Mouse (Mus musculus): ENCODE results near the gene Gdf15. TPM values are rescaled to one million over a fixed set of nuclear protein-coding genes. Genes with fewer than 3 reads are reported as not detected.
"Not testable (repeated sequence)": the region's sequence is repeated elsewhere in the genome, so short reads cannot be mapped to it uniquely, and the experiment has no call there.

The Gdf15 gene
- polyA plus RNA-seq, 1 experiment from 2014 or later, result not detected

GRCm38 (mm10) chr8:70591569-70591968, 40.7 kb downstream of the Gdf15 start:
- peaks cover 8% of the 10 kb centered on the region for H3K27me3 ChIP-seq
- no peak overlapping the region for H3K4me3 ChIP-seq (replicated peaks)
- WGBS, result 87% methylated on average over 12 of the region's 12 CpGs
- ATAC-seq (ENCODE audit: low FRiP score), result no peak
- H3K4me2 ChIP-seq, result no peak overlapping the region
- no peak overlapping the region; the same call in 1 of the 2 replicates for H3K27ac ChIP-seq
- H3K9ac ChIP-seq, result no peak overlapping the region
- peaks cover 27% of the 10 kb centered on the region for H3K4me1 ChIP-seq
- H3K36me3 ChIP-seq (replicated peaks), result peaks cover 65% of the 10 kb centered on the region
- no peaks in the 10 kb centered on the region for H3K9me3 ChIP-seq

GRCm38 (mm10) chr8:70587955-70588354, 44.3 kb downstream of the Gdf15 start:
- H3K9me3 ChIP-seq; ATAC-seq (ENCODE audit: low FRiP score); H3K27me3 ChIP-seq; H3K4me2 ChIP-seq; H3K4me3 ChIP-seq (replicated peaks); H3K9ac ChIP-seq; H3K4me1 ChIP-seq; H3K27ac ChIP-seq: not testable (repeated sequence)
- WGBS, result 95% methylated on average over 4 of the region's 4 CpGs
- H3K36me3 ChIP-seq (replicated peaks), result peaks cover 89% of the 10 kb centered on the region

GRCm38 (mm10) chr8:70585258-70585652, 47.0 kb downstream of the Gdf15 start:
- H3K9ac ChIP-seq, result no peak overlapping the region
- H3K27ac ChIP-seq, result no peak overlapping the region; the same call in 1 of the 2 replicates
- 47% methylated on average over 7 of the region's 7 CpGs for WGBS
- no peaks in the 10 kb centered on the region for H3K27me3 ChIP-seq
- H3K4me3 ChIP-seq (replicated peaks), result no peak overlapping the region
- H3K36me3 ChIP-seq (replicated peaks), result peaks cover 94% of the 10 kb centered on the region
- ATAC-seq (ENCODE audit: low FRiP score), result peak; percentile 73
- no peak overlapping the region for H3K4me2 ChIP-seq
- no peaks in the 10 kb centered on the region for H3K9me3 ChIP-seq
- no peaks in the 10 kb centered on the region for H3K4me1 ChIP-seq

GRCm38 (mm10) chr8:70584606-70585257, 47.5 kb downstream of the Gdf15 start:
- no peaks in the 10 kb centered on the region for H3K9me3 ChIP-seq
- no peak overlapping the region for H3K4me2 ChIP-seq
- no peak overlapping the region; the same call in 1 of the 2 replicates for H3K27ac ChIP-seq
- H3K9ac ChIP-seq, result no peak overlapping the region
- WGBS, result 93% methylated on average over 9 of the region's 9 CpGs
- H3K4me1 ChIP-seq, result no peaks in the 10 kb centered on the region
- no peaks in the 10 kb centered on the region for H3K27me3 ChIP-seq
- no peak overlapping the region for H3K4me3 ChIP-seq (replicated peaks)
- peaks cover 93% of the 10 kb centered on the region for H3K36me3 ChIP-seq (replicated peaks)
- ATAC-seq (ENCODE audit: low FRiP score), result peak; percentile 10; the same call in 1 of the 2 replicates

- no peak for ATAC-seq (ENCODE audit: low FRiP score)
- no peak overlapping the region for H3K4me2 ChIP-seq
- peaks cover 90% of the 10 kb centered on the region for H3K36me3 ChIP-seq (replicated peaks)
- H3K27ac ChIP-seq, result no peak overlapping the region
- no peak overlapping the region for H3K4me3 ChIP-seq (replicated peaks)
- H3K4me1 ChIP-seq, result no peaks in the 10 kb centered on the region
- H3K9ac ChIP-seq, result peak overlapping the region; percentile 7; the same call in 1 of the 2 replicates
- 95% methylated on average over 18 of the region's 18 CpGs for WGBS
- no peaks in the 10 kb centered on the region for H3K9me3 ChIP-seq
- no peaks in the 10 kb centered on the region for H3K27me3 ChIP-seq
These were observed 48.5 kb downstream of the Gdf15 start for GRCm38 (mm10) chr8:70583476-70584387.

Other genes with a start within 250 kb of the Gdf15 start
- gene Crtc1, start 192.9 kb downstream of the Gdf15 start, polyA plus RNA-seq (2016; fragmentation: Nextera tagmentation; extraction: Ambion mirVana), result 18.3 and 22.0 TPM in 2 replicates
- gene Klhl26, start 155.5 kb downstream of the Gdf15 start, polyA plus RNA-seq (2016; fragmentation: Nextera tagmentation; extraction: Ambion mirVana), result 18.3 and 18.6 TPM in 2 replicates
- gene Tmem59l, start 145.1 kb downstream of the Gdf15 start, polyA plus RNA-seq (2016; fragmentation: Nextera tagmentation; extraction: Ambion mirVana), result 17.0 and 17.6 TPM in 2 replicates
- 1.6 and 2.8 TPM in 2 replicates for gene Crlf1, start 139.3 kb downstream of the Gdf15 start, polyA plus RNA-seq (2016; fragmentation: Nextera tagmentation; extraction: Ambion mirVana)
- 126 and 127 TPM in 2 replicates for gene Rex1bd, start 125.7 kb downstream of the Gdf15 start, polyA plus RNA-seq (2016; fragmentation: Nextera tagmentation; extraction: Ambion mirVana)
- 692 and 734 TPM in 2 replicates for gene Uba52, start 121.7 kb downstream of the Gdf15 start, polyA plus RNA-seq (2016; fragmentation: Nextera tagmentation; extraction: Ambion mirVana)
- gene Fkbp8, start 104.7 kb downstream of the Gdf15 start, polyA plus RNA-seq (2016; fragmentation: Nextera tagmentation; extraction: Ambion mirVana), result 309 and 314 TPM in 2 replicates
- 45.6 and 50.8 TPM in 2 replicates for gene Kxd1, start 104.5 kb downstream of the Gdf15 start, polyA plus RNA-seq (2016; fragmentation: Nextera tagmentation; extraction: Ambion mirVana)
- gene Ell, start 93.0 kb downstream of the Gdf15 start, polyA plus RNA-seq (2016; fragmentation: Nextera tagmentation; extraction: Ambion mirVana), result 18.8 and 19.9 TPM in 2 replicates
- gene Isyna1, start 38.1 kb downstream of the Gdf15 start, polyA plus RNA-seq (2016; fragmentation: Nextera tagmentation; extraction: Ambion mirVana), result 101 and 107 TPM in 2 replicates
- 97.4 and 106 TPM in 2 replicates for gene Ssbp4, start 23.6 kb downstream of the Gdf15 start, polyA plus RNA-seq (2016; fragmentation: Nextera tagmentation; extraction: Ambion mirVana)
- 0.31 and 0.45 TPM in 2 replicates for gene Lrrc25, start 16.3 kb downstream of the Gdf15 start, polyA plus RNA-seq (2016; fragmentation: Nextera tagmentation; extraction: Ambion mirVana)
- gene Pgpep1, start 27.9 kb upstream of the Gdf15 start, polyA plus RNA-seq (2016; fragmentation: Nextera tagmentation; extraction: Ambion mirVana), result 69.3 and 70.4 TPM in 2 replicates
- 259 and 275 TPM in 2 replicates for gene Lsm4, start 40.8 kb upstream of the Gdf15 start, polyA plus RNA-seq (2016; fragmentation: Nextera tagmentation; extraction: Ambion mirVana)
- gene Jund, start 66.5 kb upstream of the Gdf15 start, polyA plus RNA-seq (2016; fragmentation: Nextera tagmentation; extraction: Ambion mirVana), result 153 and 165 TPM in 2 replicates
- gene Iqcn, start 71.0 kb upstream of the Gdf15 start, polyA plus RNA-seq (2016; fragmentation: Nextera tagmentation; extraction: Ambion mirVana), result 0.04 and 0.10 TPM in 2 replicates
- not detected in 2 replicates for gene Gm3336, start 86.1 kb upstream of the Gdf15 start, polyA plus RNA-seq (2016; fragmentation: Nextera tagmentation; extraction: Ambion mirVana)
- 0.14 and 0.17 TPM in 2 replicates for gene Pde4c, start 91.3 kb upstream of the Gdf15 start, polyA plus RNA-seq (2016; fragmentation: Nextera tagmentation; extraction: Ambion mirVana)
- gene Rab3a, start 122.2 kb upstream of the Gdf15 start, polyA plus RNA-seq (2016; fragmentation: Nextera tagmentation; extraction: Ambion mirVana), result 87.8 and 95.4 TPM in 2 replicates
- gene Mpv17l2, start 128.5 kb upstream of the Gdf15 start, polyA plus RNA-seq (2016; fragmentation: Nextera tagmentation; extraction: Ambion mirVana), result 33.2 and 34.5 TPM in 2 replicates
- gene Pik3r2, start 144.3 kb upstream of the Gdf15 start, polyA plus RNA-seq (2016; fragmentation: Nextera tagmentation; extraction: Ambion mirVana), result 72.7 and 79.1 TPM in 2 replicates
- 14.5 and 16.8 TPM in 2 replicates for gene Mast3, start 172.6 kb upstream of the Gdf15 start, polyA plus RNA-seq (2016; fragmentation: Nextera tagmentation; extraction: Ambion mirVana)
- not detected in 2 replicates for gene Il12rb1, start 176.0 kb upstream of the Gdf15 start, polyA plus RNA-seq (2016; fragmentation: Nextera tagmentation; extraction: Ambion mirVana)
- gene Arrdc2, start 207.3 kb upstream of the Gdf15 start, polyA plus RNA-seq (2016; fragmentation: Nextera tagmentation; extraction: Ambion mirVana), result 5.6 and 8.2 TPM in 2 replicates
- 14.4 and 16.3 TPM in 2 replicates for gene Kcnn1, start 230.8 kb upstream of the Gdf15 start, polyA plus RNA-seq (2016; fragmentation: Nextera tagmentation; extraction: Ambion mirVana)
- gene Ccdc124, start 241.5 kb upstream of the Gdf15 start, polyA plus RNA-seq (2016; fragmentation: Nextera tagmentation; extraction: Ambion mirVana), result 154 and 159 TPM in 2 replicates